ENCODE assay signal across 8 mouse cellular contexts in genomic region chr11:120673594-120674122, GRCm38 (mm10). TPM values are rescaled to one million over a fixed set of nuclear protein-coding genes. Genes with fewer than 3 reads are reported as not detected.
DNase-seq lines count a peak whose midpoint lies in the region; ATAC-seq lines count a peak whose summit lies in the region.

No protein-coding gene starts in this region.

- peaks cover 9% of the 10 kb centered on the region for H3K4me1 ChIP-seq in lung, embryonic 16.5 days (replicated peaks; ENCODE audit: control insufficient read depth, insufficient read depth, low read length)
- peaks cover 16% of the 10 kb centered on the region for H3K4me1 ChIP-seq in embryonic facial prominence, embryonic 15.5 days
- H3K4me1 ChIP-seq in limb, embryonic 10.5 days, result peaks cover 18% of the 10 kb centered on the region
- peaks cover 4% of the 10 kb centered on the region for H3K4me1 ChIP-seq in neural tube, embryonic 14.5 days (ENCODE audit: control insufficient read depth, insufficient read depth, low read length)

- ATAC-seq in lung, embryonic 16.5 days (ENCODE audit: low read depth), result peak; percentile 5; the same call in 1 of the 2 replicates
- ATAC-seq in embryonic facial prominence, embryonic 15.5 days (ENCODE audit: insufficient number of reproducible peaks, low FRiP score, low TSS enrichment, low read depth), result no peak
- peak; percentile 28; the same call in 1 of the 2 replicates for ATAC-seq in neural tube, embryonic 14.5 days (ENCODE audit: low read depth)
- ATAC-seq in activated CD4-positive, CD25-positive, alpha-beta regulatory T cell, adult 4 months, result no peak

- H3K9ac ChIP-seq in lung, embryonic 16.5 days (ENCODE audit: low read length), result peak overlapping the region; percentile 76
- peak overlapping the region; percentile 73 for H3K9ac ChIP-seq in embryonic facial prominence, embryonic 15.5 days
- peak overlapping the region; percentile 70 for H3K9ac ChIP-seq in neural tube, embryonic 14.5 days (replicated peaks; ENCODE audit: low read depth, low read length)

- intact Hi-C loops in left cerebral cortex, postnatal 10 days (cut with DNase I), result no loop called here
- intact Hi-C loops in left cerebral cortex, postnatal 4 days (cut with DNase I), result no loop called here

- peak overlapping the region; percentile 74 for H3K4me3 ChIP-seq in lung, embryonic 16.5 days (ENCODE audit: low read length)
- peak overlapping the region; percentile 67 for H3K4me3 ChIP-seq in embryonic facial prominence, embryonic 15.5 days (replicated peaks)
- peak overlapping the region; percentile 73 for H3K4me3 ChIP-seq in limb, embryonic 10.5 days
- H3K4me3 ChIP-seq in neural tube, embryonic 14.5 days (ENCODE audit: low read depth, low read length), result peak overlapping the region; percentile 56

- no peak for DNase-seq in lung, postnatal 25 days (ENCODE audit: low spot score)
- no peak for DNase-seq in limb, embryonic 10.5 days (ENCODE audit: low spot score)
- no peak for DNase-seq in left cerebral cortex, postnatal 10 days (ENCODE audit: extremely low spot score in 1 of 2, low spot score in 2 of 2)
- no peak for DNase-seq in left cerebral cortex, postnatal 4 days

- H3K27me3 ChIP-seq in lung, embryonic 16.5 days (ENCODE audit: control insufficient read depth, insufficient read depth, low read depth, low read length), result no peaks in the 10 kb centered on the region
- no peaks in the 10 kb centered on the region for H3K27me3 ChIP-seq in embryonic facial prominence, embryonic 15.5 days
- H3K27me3 ChIP-seq in limb, embryonic 10.5 days (ENCODE audit: low read depth, poor library complexity, severe bottlenecking), result no peaks in the 10 kb centered on the region
- H3K27me3 ChIP-seq in neural tube, embryonic 14.5 days (ENCODE audit: control insufficient read depth, insufficient read depth, low read length), result no peaks in the 10 kb centered on the region

- peak overlapping the region; percentile 85 for H3K27ac ChIP-seq in lung, embryonic 16.5 days (ENCODE audit: low read length)
- peak overlapping the region; percentile 87 for H3K27ac ChIP-seq in embryonic facial prominence, embryonic 15.5 days (replicated peaks)
- peak overlapping the region; percentile 98 for H3K27ac ChIP-seq in limb, embryonic 10.5 days
- H3K27ac ChIP-seq in neural tube, embryonic 14.5 days (ENCODE audit: low read depth, low read length), result peak overlapping the region; percentile 78

- no peaks in the 10 kb centered on the region for H3K9me3 ChIP-seq in lung, embryonic 16.5 days (ENCODE audit: control insufficient read depth, low read length)
- H3K9me3 ChIP-seq in embryonic facial prominence, embryonic 15.5 days (replicated peaks), result no peaks in the 10 kb centered on the region
- no peaks in the 10 kb centered on the region for H3K9me3 ChIP-seq in limb, embryonic 10.5 days (replicated peaks)
- no peaks in the 10 kb centered on the region for H3K9me3 ChIP-seq in neural tube, embryonic 14.5 days (ENCODE audit: control insufficient read depth, low read length)

- H3K4me2 ChIP-seq in lung, embryonic 16.5 days (ENCODE audit: low read depth, low read length), result peak overlapping the region; percentile 66
- peak overlapping the region; percentile 61 for H3K4me2 ChIP-seq in embryonic facial prominence, embryonic 15.5 days (replicated peaks)
- peak overlapping the region; percentile 79 for H3K4me2 ChIP-seq in neural tube, embryonic 14.5 days (ENCODE audit: low read depth, low read length)

- H3K36me3 ChIP-seq in lung, embryonic 16.5 days (ENCODE audit: control insufficient read depth, insufficient read depth, low read length), result peaks cover 6% of the 10 kb centered on the region; the same call in 1 of the 2 replicates
- peaks cover 17% of the 10 kb centered on the region for H3K36me3 ChIP-seq in embryonic facial prominence, embryonic 15.5 days
- peaks cover 43% of the 10 kb centered on the region for H3K36me3 ChIP-seq in limb, embryonic 10.5 days
- peaks cover 13% of the 10 kb centered on the region; the same call in 1 of the 2 replicates for H3K36me3 ChIP-seq in neural tube, embryonic 14.5 days (ENCODE audit: control insufficient read depth, insufficient read depth, low read length)

- WGBS in lung, embryonic 16.5 days, result 33% methylated on average over 12 of the region's 12 CpGs
- 39% methylated on average over 12 of the region's 12 CpGs for WGBS in embryonic facial prominence, embryonic 15.5 days
- 45% methylated on average over 12 of the region's 12 CpGs for WGBS in limb, embryonic 10.5 days
- 40% methylated on average over 12 of the region's 12 CpGs for WGBS in neural tube, embryonic 14.5 days

RNA-seq across cellular contexts. Expression of gene Aspscr1, which starts 0.9 kb away (rescaled TPM):
- 127 and 133 TPM in 2 replicates for polyA plus RNA-seq in lung, embryonic 16.5 days (2015; fragmentation: Nextera tagmentation; extraction: Ambion mirVana)
- 114 and 120 TPM in 2 replicates for polyA plus RNA-seq in embryonic facial prominence, embryonic 15.5 days (2015; fragmentation: Nextera tagmentation; extraction: Ambion mirVana)
- 166 and 171 TPM in 2 replicates for polyA plus RNA-seq in limb, embryonic 10.5 days (2016; fragmentation: Nextera tagmentation; extraction: Ambion mirVana)
- 137 and 141 TPM in 2 replicates for polyA plus RNA-seq in neural tube, embryonic 14.5 days (2014; fragmentation: Nextera tagmentation; extraction: Ambion mirVana)
- total RNA-seq in left cerebral cortex, postnatal 10 days (2021), result 10 to 100 TPM; 59.1 to 66.6 TPM
- 10 to 100 TPM; 79.1 TPM for total RNA-seq in left cerebral cortex, postnatal 4 days (2021)
- 100 to 1,000 TPM in 1 of 2 experiments, 10 to 100 TPM in 1; 78.1 to 110 TPM for polyA plus RNA-seq in activated CD4-positive, CD25-positive, alpha-beta regulatory T cell, adult 4 months (2017; shearing (Covaris generic))

RNA-seq across cellular contexts. Expression of gene Notum, which starts 12.7 kb away (rescaled TPM):
- 3.2 and 4.0 TPM in 2 replicates for polyA plus RNA-seq in lung, embryonic 16.5 days (2015; fragmentation: Nextera tagmentation; extraction: Ambion mirVana)
- 6.2 and 7.4 TPM in 2 replicates for polyA plus RNA-seq in embryonic facial prominence, embryonic 15.5 days (2015; fragmentation: Nextera tagmentation; extraction: Ambion mirVana)
- polyA plus RNA-seq in limb, embryonic 10.5 days (2016; fragmentation: Nextera tagmentation; extraction: Ambion mirVana), result 9.1 and 10.1 TPM in 2 replicates
- 1.3 and 6.2 TPM in 2 replicates for polyA plus RNA-seq in neural tube, embryonic 14.5 days (2014; fragmentation: Nextera tagmentation; extraction: Ambion mirVana)
- total RNA-seq in left cerebral cortex, postnatal 10 days (2021), result 1 to 10 TPM; 4.2 to 5.7 TPM
- 1 to 10 TPM; 4.7 to 7.8 TPM for total RNA-seq in left cerebral cortex, postnatal 4 days (2021)
- not detected for polyA plus RNA-seq in activated CD4-positive, CD25-positive, alpha-beta regulatory T cell, adult 4 months (2017; shearing (Covaris generic))

RNA-seq across cellular contexts. Expression of gene Myadml2, which starts 25.7 kb away (rescaled TPM):
- 0.97 and 1.1 TPM in 2 replicates for polyA plus RNA-seq in lung, embryonic 16.5 days (2015; fragmentation: Nextera tagmentation; extraction: Ambion mirVana)
- 1.0 and 1.6 TPM in 2 replicates for polyA plus RNA-seq in embryonic facial prominence, embryonic 15.5 days (2015; fragmentation: Nextera tagmentation; extraction: Ambion mirVana)
- not detected in 2 replicates for polyA plus RNA-seq in limb, embryonic 10.5 days (2016; fragmentation: Nextera tagmentation; extraction: Ambion mirVana)
- polyA plus RNA-seq in neural tube, embryonic 14.5 days (2014; fragmentation: Nextera tagmentation; extraction: Ambion mirVana), result 2.3 and 2.5 TPM in 2 replicates
- total RNA-seq in left cerebral cortex, postnatal 10 days (2021), result 1 to 10 TPM; 3.1 to 3.5 TPM
- 1 to 10 TPM; 1.0 to 2.9 TPM for total RNA-seq in left cerebral cortex, postnatal 4 days (2021)
- polyA plus RNA-seq in activated CD4-positive, CD25-positive, alpha-beta regulatory T cell, adult 4 months (2017; shearing (Covaris generic)), result not detected

RNA-seq across cellular contexts. Expression of gene Pycr1, which starts 30.1 kb away (rescaled TPM):
- 22.4 and 23.4 TPM in 2 replicates for polyA plus RNA-seq in lung, embryonic 16.5 days (2015; fragmentation: Nextera tagmentation; extraction: Ambion mirVana)
- polyA plus RNA-seq in embryonic facial prominence, embryonic 15.5 days (2015; fragmentation: Nextera tagmentation; extraction: Ambion mirVana), result 53.8 and 54.5 TPM in 2 replicates
- 40.6 TPM in 2 replicates for polyA plus RNA-seq in limb, embryonic 10.5 days (2016; fragmentation: Nextera tagmentation; extraction: Ambion mirVana)
- 15.3 and 24.9 TPM in 2 replicates for polyA plus RNA-seq in neural tube, embryonic 14.5 days (2014; fragmentation: Nextera tagmentation; extraction: Ambion mirVana)
- total RNA-seq in left cerebral cortex, postnatal 10 days (2021), result 1 to 10 TPM; 3.0 to 3.8 TPM
- total RNA-seq in left cerebral cortex, postnatal 4 days (2021), result 1 to 10 TPM; 6.1 to 8.3 TPM
- under 1 TPM in 1 of 2 experiments, not detected in 1; 0.48 TPM for polyA plus RNA-seq in activated CD4-positive, CD25-positive, alpha-beta regulatory T cell, adult 4 months (2017; shearing (Covaris generic))

RNA-seq across cellular contexts. Expression of gene Cenpx, which starts 39.9 kb away (rescaled TPM):
- polyA plus RNA-seq in lung, embryonic 16.5 days (2015; fragmentation: Nextera tagmentation; extraction: Ambion mirVana), result 156 and 170 TPM in 2 replicates
- polyA plus RNA-seq in embryonic facial prominence, embryonic 15.5 days (2015; fragmentation: Nextera tagmentation; extraction: Ambion mirVana), result 145 and 157 TPM in 2 replicates
- 122 and 123 TPM in 2 replicates for polyA plus RNA-seq in limb, embryonic 10.5 days (2016; fragmentation: Nextera tagmentation; extraction: Ambion mirVana)
- polyA plus RNA-seq in neural tube, embryonic 14.5 days (2014; fragmentation: Nextera tagmentation; extraction: Ambion mirVana), result 87.6 and 95.8 TPM in 2 replicates
- 10 to 100 TPM; 24.5 to 26.0 TPM for total RNA-seq in left cerebral cortex, postnatal 10 days (2021)
- 10 to 100 TPM; 31.2 to 35.1 TPM for total RNA-seq in left cerebral cortex, postnatal 4 days (2021)
- 100 to 1,000 TPM; 163 to 165 TPM for polyA plus RNA-seq in activated CD4-positive, CD25-positive, alpha-beta regulatory T cell, adult 4 months (2017; shearing (Covaris generic))

Comparison
In these comparisons a context has a peak if more than half of its experiments do, and no peak if none do; other contexts are left out.
1. ATAC-seq: peak in lung, embryonic 16.5 days (single experiment) and neural tube, embryonic 14.5 days (single experiment); none in embryonic facial prominence, embryonic 15.5 days (single experiment) and activated CD4-positive, CD25-positive, alpha-beta regulatory T cell, adult 4 months (single experiment).
2. Peak in every context shown above with its lines, with median percentiles within 50 percentile points of each other: H3K27ac ChIP-seq, H3K4me2 ChIP-seq, H3K4me3 ChIP-seq and H3K9ac ChIP-seq.